Mouse (Mus musculus): Measurements from ENCODE around the gene Neurl3.

DNA sequence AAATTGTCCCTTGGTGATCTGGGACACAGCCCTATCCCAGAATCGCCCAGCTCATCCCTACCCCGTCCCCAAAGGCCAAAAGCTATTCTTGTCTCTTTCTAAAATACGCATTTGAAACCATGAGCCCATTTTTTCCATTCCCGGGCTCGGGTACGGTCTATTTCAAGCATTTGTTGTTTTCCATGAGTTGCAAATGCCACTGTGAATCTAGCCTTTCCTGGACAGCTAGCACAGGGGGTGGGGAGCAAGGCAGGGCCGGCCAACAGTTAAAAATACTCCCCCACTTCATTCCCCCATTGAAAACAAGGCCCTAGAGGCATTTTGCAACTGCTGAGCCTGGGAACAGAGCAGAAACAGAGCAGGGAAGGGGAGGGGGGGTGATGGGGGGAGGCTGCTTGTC is 30.3 kb upstream of the Neurl3 start:
- TF ChIP-seq MAFK (IDR thresholded peaks at IDR 0.05; ENCODE audit: insufficient read depth, low read depth, low read length) (no peak), CHD2 (IDR thresholded peaks at IDR 0.05; ENCODE audit: low read depth, low read length) (no peak), ZC3H11A (IDR thresholded peaks at IDR 0.05; ENCODE audit: borderline replicate concordance, low read depth, low read length) (no peak), ZNF384 (IDR thresholded peaks at IDR 0.05; ENCODE audit: low read depth, low read length) (no peak), HCFC1 (IDR thresholded peaks at IDR 0.05; ENCODE audit: borderline replicate concordance, insufficient read depth, low read length) (no peak)
